Mouse (Mus musculus) liver, embryonic 13.5 days (tissue): Measurements from ENCODE around the gene Ston1. TPM values are rescaled to one million over a fixed set of nuclear protein-coding genes. Genes with fewer than 3 reads are reported as not detected.

Experiments used
- ATAC-seq: fragments of 200-750 bp; cut with Nextera tagmentation; 2 replicates; pipeline ENCODE4 v1.8.0; 2017; ENCODE audit warnings: low read depth, mild to moderate bottlenecking, moderate number of reproducible peaks, moderate library complexity
- DNase-seq: peaks from one replicate; pipeline ENCODE4 v3.0.0; 2022
- H3K27ac ChIP-seq: fragments of 300-500 bp; sonication (generic); 2 replicates; pipeline ENCODE4 v1.5.1; 2015; ENCODE audit warnings: moderate library complexity, mild to moderate bottlenecking, inconsistent platforms
- H3K27me3 ChIP-seq: fragments of 300-500 bp; sonication (generic); 2 replicates; pipeline ENCODE4 v1.6.1; 2015; ENCODE audit warnings: mild to moderate bottlenecking, inconsistent platforms
- H3K36me3 ChIP-seq: fragments of 300-500 bp; sonication (generic); 2 replicates; pipeline ENCODE4 v1.6.1; 2015; ENCODE audit warnings: mild to moderate bottlenecking, inconsistent platforms
- H3K4me1 ChIP-seq: fragments of 300-500 bp; sonication (generic); replicated peaks from 2 replicates; pipeline ENCODE4 v1.6.1; 2015; ENCODE audit warnings: inconsistent platforms
- H3K4me2 ChIP-seq: fragments of 300-500 bp; sonication (generic); 2 replicates; pipeline ENCODE4 v1.6.1; 2015; ENCODE audit warnings: inconsistent platforms, mild to moderate bottlenecking, moderate library complexity
- H3K4me3 ChIP-seq: fragments of 300-500 bp; sonication (generic); replicated peaks from 2 replicates; pipeline ENCODE4 v1.5.1; 2015; ENCODE audit warnings: mild to moderate bottlenecking, inconsistent platforms
- H3K9ac ChIP-seq: fragments of 300-500 bp; sonication (generic); 2 replicates; pipeline ENCODE4 v1.6.1; 2015; ENCODE audit warnings: mild to moderate bottlenecking, inconsistent platforms
- H3K9me3 ChIP-seq: fragments of 300-500 bp; sonication (generic); replicated peaks from 2 replicates; pipeline ENCODE4 v1.6.1; 2016; ENCODE audit warnings: inconsistent platforms
- WGBS: fragments of 180-500 bp; shearing (Covaris S2); methylation state at CpG from one replicate; pipeline ENCODE4 v1.1.7; 2015; ENCODE audit not compliant: insufficient replicate concordance; 5-methylcytosine and 5-hydroxymethylcytosine counted together
- polyA plus RNA-seq: library from polyadenylated mRNA; unstranded; fragments of >200 nt; fragmentation: Nextera tagmentation; extraction: Ambion mirVana; gene quantifications from 2 replicates; pipeline ENCODE4 v1.2.1, GENCODE M21; 2015

Ston1 gene
- polyA plus RNA-seq, 1 experiment from 2014 or later, result 0.98 TPM

- ATAC-seq (peak; percentile 46; the same call in 1 of the 2 replicates), DNase-seq (no peak)
- no peak overlapping the region for H3K9ac ChIP-seq
- WGBS, result 40% methylated on average over 10 of the region's 10 CpGs
- no peak overlapping the region for H3K4me2 ChIP-seq
- no peaks in the 10 kb centered on the region for H3K36me3 ChIP-seq
- H3K4me1 ChIP-seq, result no peaks in the 10 kb centered on the region
- no peaks in the 10 kb centered on the region for H3K27me3 ChIP-seq
- peak overlapping the region; percentile 58 for H3K27ac ChIP-seq
- H3K9me3 ChIP-seq, result no peaks in the 10 kb centered on the region
- no peak overlapping the region for H3K4me3 ChIP-seq
Measured at GRCm38 (mm10) chr17:88628676-88629380, 31.3 kb downstream of the Ston1 start.

GRCm38 (mm10) chr17:88629381-88629759 is 31.9 kb downstream of the Ston1 start:
- peak overlapping the region; percentile 58 for H3K27ac ChIP-seq
- H3K4me1 ChIP-seq, result no peaks in the 10 kb centered on the region
- WGBS, result 39% methylated on average over 4 of the region's 4 CpGs
- no peak overlapping the region for H3K4me2 ChIP-seq
- H3K27me3 ChIP-seq, result no peaks in the 10 kb centered on the region
- ATAC-seq, result 0 out of 2 replicates have a peak, but pooled peaks have one; percentile 16
- DNase-seq, result no peak
- H3K9ac ChIP-seq, result no peak overlapping the region
- H3K9me3 ChIP-seq, result no peaks in the 10 kb centered on the region
- no peak overlapping the region for H3K4me3 ChIP-seq
- H3K36me3 ChIP-seq, result no peaks in the 10 kb centered on the region

DNA sequence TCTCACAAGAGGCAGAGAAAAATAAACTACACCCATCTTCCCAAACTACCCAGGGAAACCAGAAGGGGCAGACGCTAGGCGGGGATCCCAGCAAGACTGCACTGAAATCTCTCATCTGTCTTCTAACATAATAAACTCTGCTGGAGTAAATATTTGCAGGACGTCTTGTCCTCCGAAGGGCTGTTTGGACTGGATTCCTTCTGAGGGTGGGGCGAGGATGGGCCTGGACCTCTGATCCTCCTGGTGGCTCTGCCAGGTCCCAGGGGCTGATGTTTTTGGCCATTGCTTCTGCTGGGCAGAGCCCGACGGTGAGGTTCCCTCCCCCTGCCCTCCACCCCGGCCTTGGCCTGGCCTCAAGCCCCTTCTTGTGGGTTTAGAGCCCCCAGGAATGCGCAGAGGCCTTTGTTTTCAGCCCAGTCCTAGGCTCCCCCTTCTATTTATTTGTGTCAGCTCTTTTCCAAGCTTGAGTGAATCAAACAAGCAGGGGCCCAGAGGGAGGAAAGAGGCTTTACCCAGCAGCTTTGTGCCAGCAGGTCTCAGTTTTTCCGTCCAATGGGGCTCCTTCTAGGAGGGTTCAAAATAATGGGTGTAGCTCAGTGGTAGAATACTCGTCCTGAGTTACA is 32.6 kb downstream of the Ston1 start:
- H3K4me3 ChIP-seq, result no peak overlapping the region
- ATAC-seq (no peak), DNase-seq (no peak)
- no peak overlapping the region for H3K9ac ChIP-seq
- no peaks in the 10 kb centered on the region for H3K4me1 ChIP-seq
- no peaks in the 10 kb centered on the region for H3K27me3 ChIP-seq
- H3K4me2 ChIP-seq, result no peak overlapping the region
- H3K9me3 ChIP-seq, result no peaks in the 10 kb centered on the region
- WGBS, result 53% methylated on average over 11 of the region's 11 CpGs
- H3K36me3 ChIP-seq, result no peaks in the 10 kb centered on the region
- H3K27ac ChIP-seq, result peak overlapping the region; percentile 58; the same call in 1 of the 2 replicates

GRCm38 (mm10) chr17:88630554-88630948 is 33.1 kb downstream of the Ston1 start:
- DNase-seq, result no peak
- Histone ChIP-seq H3K4me2 (no peak overlapping the region), H3K36me3 (no peaks in the 10 kb centered on the region), H3K9ac (no peak overlapping the region), H3K4me3 (no peak overlapping the region), H3K9me3 (no peaks in the 10 kb centered on the region), H3K4me1 (no peaks in the 10 kb centered on the region), H3K27me3 (no peaks in the 10 kb centered on the region), H3K27ac (no peak overlapping the region)
- 68% methylated on average over 3 of the region's 3 CpGs for WGBS
- ATAC-seq, result no peak

DNA sequence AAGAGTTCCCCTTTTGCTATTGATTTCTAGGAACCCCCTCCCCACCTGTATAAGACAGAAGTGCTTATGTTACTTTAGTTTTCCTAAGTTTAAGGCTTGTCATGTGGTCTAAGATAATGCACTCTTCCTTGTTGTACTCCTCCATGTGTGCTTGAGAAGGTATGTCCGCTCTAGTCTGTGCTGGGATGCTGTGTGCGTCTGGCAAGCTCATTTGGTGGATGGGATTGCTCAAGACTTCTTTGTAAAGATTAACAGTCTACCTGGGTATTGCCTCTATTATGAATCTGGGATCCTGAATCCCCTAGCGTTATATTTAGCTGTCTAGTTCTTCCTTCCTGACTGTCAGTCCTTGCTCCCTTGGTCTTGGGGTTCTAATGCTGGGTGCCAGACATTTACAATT is 35.1 kb downstream of the Ston1 start:
- H3K36me3 ChIP-seq, result peaks cover 6% of the 10 kb centered on the region
- no peak overlapping the region for H3K9ac ChIP-seq
- H3K4me3 ChIP-seq, result no peak overlapping the region
- ATAC-seq, result no peak
- WGBS, result 64% methylated on average over 3 of the region's 3 CpGs
- no peak for DNase-seq
- no peak overlapping the region for H3K4me2 ChIP-seq
- no peaks in the 10 kb centered on the region for H3K27me3 ChIP-seq
- H3K4me1 ChIP-seq, result no peaks in the 10 kb centered on the region
- no peak overlapping the region for H3K27ac ChIP-seq
- no peaks in the 10 kb centered on the region for H3K9me3 ChIP-seq

GRCm38 (mm10) chr17:88636076-88636475 is 38.6 kb downstream of the Ston1 start:
- Histone ChIP-seq H3K4me2 (no peak overlapping the region), H3K9me3 (no peaks in the 10 kb centered on the region), H3K4me3 (no peak overlapping the region), H3K27me3 (no peaks in the 10 kb centered on the region), H3K9ac (no peak overlapping the region), H3K27ac (no peak overlapping the region), H3K36me3 (peaks cover 6% of the 10 kb centered on the region), H3K4me1 (no peaks in the 10 kb centered on the region)
- DNase-seq (no peak), ATAC-seq (no peak)
- WGBS, result 78% methylated on average over 14 of the region's 14 CpGs

DNA sequence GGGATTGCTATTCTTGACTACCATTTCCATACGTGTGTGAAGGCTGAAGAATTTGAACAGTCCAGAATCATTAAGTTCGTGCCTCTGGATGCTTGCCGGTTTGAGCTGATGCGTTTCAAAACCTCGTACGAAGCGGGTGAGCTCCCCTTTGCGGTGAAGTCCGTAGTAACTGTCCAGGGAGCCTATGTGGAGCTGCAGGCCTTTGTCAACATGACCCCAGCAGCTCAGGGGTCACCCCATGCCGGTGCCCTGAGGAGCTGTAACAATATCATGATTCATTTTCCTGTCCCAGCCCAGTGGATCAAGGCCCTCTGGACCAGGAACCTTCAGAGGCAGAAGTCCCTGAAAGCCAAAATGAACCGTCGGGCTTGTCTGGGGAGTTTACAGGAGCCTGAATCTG is 39.1 kb downstream of the Ston1 start:
- Histone ChIP-seq H3K4me2 (no peak overlapping the region), H3K4me3 (no peak overlapping the region), H3K27me3 (no peaks in the 10 kb centered on the region), H3K36me3 (peaks cover 6% of the 10 kb centered on the region), H3K27ac (no peak overlapping the region), H3K9ac (no peak overlapping the region), H3K4me1 (no peaks in the 10 kb centered on the region), H3K9me3 (no peaks in the 10 kb centered on the region)
- ATAC-seq (no peak), DNase-seq (no peak)
- WGBS, result 72% methylated on average over 12 of the region's 12 CpGs

- Histone ChIP-seq H3K27me3 (no peaks in the 10 kb centered on the region), H3K9me3 (no peaks in the 10 kb centered on the region), H3K9ac (no peak overlapping the region), H3K4me3 (no peak overlapping the region), H3K4me1 (no peaks in the 10 kb centered on the region), H3K27ac (no peak overlapping the region), H3K36me3 (peaks cover 3% of the 10 kb centered on the region), H3K4me2 (no peak overlapping the region)
- ATAC-seq (no peak), DNase-seq (peak; percentile 24)
- 25% methylated on average over 6 of the region's 6 CpGs for WGBS
Measured at GRCm38 (mm10) chr17:88641012-88641411, 43.5 kb downstream of the Ston1 start.

- no peak overlapping the region for H3K4me2 ChIP-seq
- no peaks in the 10 kb centered on the region for H3K36me3 ChIP-seq
- no peak overlapping the region for H3K4me3 ChIP-seq
- H3K4me1 ChIP-seq, result no peaks in the 10 kb centered on the region
- ATAC-seq, result no peak
- H3K9ac ChIP-seq, result no peak overlapping the region
- WGBS, result 78% methylated on average over 8 of the region's 8 CpGs
- H3K9me3 ChIP-seq, result no peaks in the 10 kb centered on the region
- DNase-seq, result no peak
- no peaks in the 10 kb centered on the region for H3K27me3 ChIP-seq
- H3K27ac ChIP-seq, result no peak overlapping the region
Measured at GRCm38 (mm10) chr17:88641836-88642235, 44.4 kb downstream of the Ston1 start.

GRCm38 (mm10) chr17:88644876-88645275 is 47.4 kb downstream of the Ston1 start:
- DNase-seq (no peak), ATAC-seq (no peak)
- Histone ChIP-seq H3K27me3 (no peaks in the 10 kb centered on the region), H3K4me1 (no peaks in the 10 kb centered on the region), H3K36me3 (peaks cover 3% of the 10 kb centered on the region; the same call in 1 of the 2 replicates), H3K9me3 (no peaks in the 10 kb centered on the region), H3K4me2 (no peak overlapping the region), H3K9ac (no peak overlapping the region), H3K27ac (no peak overlapping the region), H3K4me3 (no peak overlapping the region)
- 66% methylated on average over 7 of the region's 7 CpGs for WGBS

- Histone ChIP-seq H3K27me3 (no peaks in the 10 kb centered on the region), H3K36me3 (peaks cover 3% of the 10 kb centered on the region; the same call in 1 of the 2 replicates), H3K4me1 (no peaks in the 10 kb centered on the region), H3K9me3 (no peaks in the 10 kb centered on the region), H3K4me2 (no peak overlapping the region), H3K4me3 (no peak overlapping the region), H3K27ac (no peak overlapping the region), H3K9ac (no peak overlapping the region)
- ATAC-seq, result no peak
- 76% methylated on average over 11 of the region's 11 CpGs for WGBS
- no peak for DNase-seq
Measured at GRCm38 (mm10) chr17:88645299-88645698, 47.8 kb downstream of the Ston1 start.

GRCm38 (mm10) chr17:88647149-88647548 is 49.7 kb downstream of the Ston1 start:
- H3K27me3 ChIP-seq, result no peaks in the 10 kb centered on the region
- H3K27ac ChIP-seq, result no peak overlapping the region
- no peaks in the 10 kb centered on the region for H3K9me3 ChIP-seq
- ATAC-seq (no peak), DNase-seq (no peak)
- no peaks in the 10 kb centered on the region for H3K4me1 ChIP-seq
- H3K4me3 ChIP-seq, result no peak overlapping the region
- WGBS, result 58% methylated on average over 3 of the region's 3 CpGs
- no peak overlapping the region for H3K4me2 ChIP-seq
- no peak overlapping the region for H3K9ac ChIP-seq
- H3K36me3 ChIP-seq, result peaks cover 3% of the 10 kb centered on the region; the same call in 1 of the 2 replicates
